Mouse (Mus musculus): ENCODE results near the gene Gm973.

The Gm973 gene

GRCm38 (mm10) chr1:59492432-59492831, 23.6 kb upstream of the Gm973 start:
- no peak for DNase-seq

- DNase-seq: no peak
These were observed 20.1 kb upstream of the Gm973 start for GRCm38 (mm10) chr1:59495970-59496369.

GRCm38 (mm10) chr1:59497741-59498613, 18.1 kb upstream of the Gm973 start:
- no peak for DNase-seq

GRCm38 (mm10) chr1:59499327-59499726, 16.7 kb upstream of the Gm973 start:
- no peak for DNase-seq

- DNase-seq: no peak
These were observed 13.7 kb upstream of the Gm973 start for GRCm38 (mm10) chr1:59502355-59502754.

GRCm38 (mm10) chr1:59503659-59504301, 12.3 kb upstream of the Gm973 start:
- DNase-seq: no peak

GRCm38 (mm10) chr1:59504302-59504700, 11.8 kb upstream of the Gm973 start:
- DNase-seq: no peak

GRCm38 (mm10) chr1:59508463-59509139, 7.5 kb upstream of the Gm973 start:
- no peak for DNase-seq

- peak; percentile 43 for DNase-seq
These were observed 4.3 kb upstream of the Gm973 start for GRCm38 (mm10) chr1:59511566-59512270.

GRCm38 (mm10) chr1:59520226-59520837, 4.3 kb downstream of the Gm973 start:
- DNase-seq: no peak

- no peak for DNase-seq
These were observed 6.4 kb downstream of the Gm973 start for GRCm38 (mm10) chr1:59522456-59522855.

GRCm38 (mm10) chr1:59523378-59523958, 7.4 kb downstream of the Gm973 start:
- DNase-seq: peak; percentile 36

GRCm38 (mm10) chr1:59524071-59524470, 8.0 kb downstream of the Gm973 start:
- peak; percentile 78 for DNase-seq

- no peak for DNase-seq
These were observed 8.7 kb downstream of the Gm973 start for GRCm38 (mm10) chr1:59524759-59525158.

GRCm38 (mm10) chr1:59527219-59527618, 11.2 kb downstream of the Gm973 start:
- no peak for DNase-seq

- DNase-seq: peak; percentile 52
These were observed 19.1 kb downstream of the Gm973 start for GRCm38 (mm10) chr1:59534976-59535810.

- DNase-seq: no peak
These were observed 22.3 kb downstream of the Gm973 start for GRCm38 (mm10) chr1:59538381-59538780.

- DNase-seq: peak; percentile 38
These were observed 24.6 kb downstream of the Gm973 start for GRCm38 (mm10) chr1:59540537-59541148.

- peak; percentile 78 for DNase-seq
These were observed 25.4 kb downstream of the Gm973 start for GRCm38 (mm10) chr1:59541271-59542020.

- DNase-seq: no peak
These were observed 26.2 kb downstream of the Gm973 start for GRCm38 (mm10) chr1:59542231-59542630.
